Mouse (Mus musculus) kidney, adult 11 months (tissue): ENCODE data around the gene Mypop.

Source experiments
- DNase-seq: peaks from one replicate; pipeline ENCODE4 v3.0.0; 2022

Mypop gene

DNA sequence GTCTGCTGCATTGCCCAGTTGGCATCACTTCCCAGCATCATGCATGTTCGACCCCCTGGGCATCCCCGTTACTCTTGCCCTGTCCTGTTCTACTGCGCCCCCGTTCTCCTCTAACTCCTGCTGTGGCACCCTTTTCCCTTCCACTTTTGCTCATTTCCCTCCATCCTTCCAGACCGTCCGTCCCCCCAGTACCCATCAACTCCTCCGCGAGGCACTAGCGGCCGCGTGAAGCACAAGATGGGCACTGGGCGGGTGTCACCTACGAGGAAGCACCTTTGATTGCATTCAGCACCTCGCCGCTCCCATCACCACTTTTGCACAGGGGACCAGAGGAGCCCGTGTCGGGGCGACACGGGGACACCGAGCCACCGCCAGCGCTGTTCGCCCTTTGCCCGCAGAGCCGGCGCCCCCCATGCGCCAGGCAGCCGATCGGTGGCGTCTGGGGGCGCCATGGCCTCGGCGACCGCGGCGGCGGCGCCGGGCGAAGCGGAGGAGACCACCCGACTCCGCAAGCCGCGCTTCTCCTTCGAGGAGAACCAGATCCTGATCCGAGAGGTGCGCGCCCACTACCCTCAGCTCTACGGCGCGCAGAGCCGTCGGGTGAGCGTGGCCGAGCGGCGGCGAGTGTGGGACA, 732 bp downstream of the Mypop start:
- DNase-seq: no peak

GRCm38 (mm10) chr7:18992294-18992675, 1.2 kb downstream of the Mypop start:
- no peak for DNase-seq

- DNase-seq: no peak
These were observed 2.0 kb downstream of the Mypop start for GRCm38 (mm10) chr7:18993036-18993435.

DNA sequence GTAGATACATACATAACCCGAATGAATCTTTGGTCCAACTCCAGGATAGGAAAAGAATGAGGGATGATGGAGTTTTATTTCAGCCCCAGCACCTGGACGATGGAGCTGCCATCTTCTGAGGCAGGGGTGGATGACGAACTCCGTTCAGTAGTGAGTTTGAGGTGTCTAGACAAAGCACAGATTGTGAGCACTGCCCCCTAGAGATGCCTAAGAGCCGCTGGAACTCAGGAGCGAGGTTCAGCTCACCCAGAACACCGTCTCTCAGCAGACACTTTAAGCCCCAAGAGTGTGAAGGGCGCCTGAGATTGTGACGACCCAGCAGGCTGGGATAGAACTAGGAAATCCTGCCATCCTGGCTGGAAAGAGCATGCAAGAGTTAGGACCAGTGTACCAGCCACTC, 7.8 kb downstream of the Mypop start:
- no peak for DNase-seq

DNA sequence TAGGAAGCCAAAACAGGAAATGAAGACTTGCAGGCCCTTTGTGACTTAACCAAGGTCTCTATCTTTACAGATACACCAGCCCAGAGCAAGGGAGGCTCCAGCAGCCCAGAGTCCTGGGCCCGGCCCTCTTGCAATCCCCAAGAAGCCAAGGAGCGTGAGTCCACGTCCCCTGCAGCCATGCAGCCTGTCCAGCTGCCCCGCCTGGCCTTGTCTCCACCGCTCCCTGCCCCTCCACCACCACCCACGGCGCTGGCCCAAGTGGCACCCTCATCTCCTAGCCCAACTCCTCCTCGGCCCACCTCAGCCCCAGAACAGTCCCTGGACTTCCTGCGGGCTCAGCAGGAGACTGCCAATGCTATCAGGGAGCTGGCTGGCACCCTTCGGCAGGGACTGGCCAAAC, 9.4 kb downstream of the Mypop start:
- no peak for DNase-seq

DNA sequence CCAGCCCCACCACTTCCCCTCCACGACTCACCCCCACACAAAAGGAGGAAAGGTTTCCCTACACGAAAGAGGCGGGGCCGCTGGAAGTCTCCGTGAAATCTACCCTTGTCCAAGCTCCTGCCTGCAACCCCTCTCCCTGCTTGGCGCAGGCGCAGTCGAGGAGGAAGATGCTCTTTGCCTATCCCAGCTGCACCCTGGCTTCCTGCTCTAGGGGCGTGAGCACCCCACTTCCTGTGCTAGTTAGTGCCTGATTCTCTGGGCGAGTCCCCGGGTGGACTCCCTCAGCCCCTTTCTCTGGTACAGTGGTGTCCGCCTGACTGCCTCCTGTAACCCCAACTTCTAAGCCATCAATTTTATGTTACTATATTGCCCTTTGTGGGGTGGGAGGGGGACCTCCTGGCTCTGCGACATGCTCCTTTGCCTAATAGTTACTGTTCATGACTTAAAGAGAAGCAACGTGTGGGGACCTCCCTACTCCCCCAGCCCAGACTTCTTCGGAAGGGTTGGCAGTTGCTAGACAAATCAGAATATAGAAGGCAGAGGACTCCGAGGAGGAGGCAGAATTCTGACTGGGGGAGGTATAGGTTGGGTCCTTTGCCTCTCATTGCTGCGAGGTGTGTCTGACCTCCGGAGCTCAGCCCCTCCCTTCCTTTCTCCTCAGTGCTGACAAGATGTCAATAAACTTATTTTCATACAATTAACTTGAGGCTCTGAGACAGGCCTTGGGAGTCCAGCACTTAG, 10.2 kb downstream of the Mypop start:
- DNase-seq: peak; percentile 68

GRCm38 (mm10) chr7:19001807-19002085, 10.7 kb downstream of the Mypop start:
- DNase-seq: no peak

DNA sequence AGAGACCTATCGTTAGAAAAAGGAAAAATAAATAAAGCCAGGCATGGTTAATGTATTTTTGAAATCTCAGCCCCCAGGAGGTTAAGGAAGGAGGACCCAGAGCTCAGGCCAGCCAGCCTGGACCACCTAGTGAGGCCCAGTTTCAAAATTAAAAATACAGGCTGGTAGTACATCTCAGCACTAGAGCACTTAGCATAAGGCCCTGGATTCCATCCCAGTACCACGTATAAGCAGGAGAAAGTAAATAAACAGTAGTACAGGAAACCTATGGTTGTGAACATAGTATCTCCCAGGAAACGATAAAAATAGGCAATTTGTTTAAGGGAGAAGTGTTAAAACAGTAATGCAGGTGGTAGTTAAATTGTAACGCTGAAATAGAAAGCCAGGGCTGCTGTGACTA, 11.1 kb downstream of the Mypop start:
- DNase-seq: no peak

DNA sequence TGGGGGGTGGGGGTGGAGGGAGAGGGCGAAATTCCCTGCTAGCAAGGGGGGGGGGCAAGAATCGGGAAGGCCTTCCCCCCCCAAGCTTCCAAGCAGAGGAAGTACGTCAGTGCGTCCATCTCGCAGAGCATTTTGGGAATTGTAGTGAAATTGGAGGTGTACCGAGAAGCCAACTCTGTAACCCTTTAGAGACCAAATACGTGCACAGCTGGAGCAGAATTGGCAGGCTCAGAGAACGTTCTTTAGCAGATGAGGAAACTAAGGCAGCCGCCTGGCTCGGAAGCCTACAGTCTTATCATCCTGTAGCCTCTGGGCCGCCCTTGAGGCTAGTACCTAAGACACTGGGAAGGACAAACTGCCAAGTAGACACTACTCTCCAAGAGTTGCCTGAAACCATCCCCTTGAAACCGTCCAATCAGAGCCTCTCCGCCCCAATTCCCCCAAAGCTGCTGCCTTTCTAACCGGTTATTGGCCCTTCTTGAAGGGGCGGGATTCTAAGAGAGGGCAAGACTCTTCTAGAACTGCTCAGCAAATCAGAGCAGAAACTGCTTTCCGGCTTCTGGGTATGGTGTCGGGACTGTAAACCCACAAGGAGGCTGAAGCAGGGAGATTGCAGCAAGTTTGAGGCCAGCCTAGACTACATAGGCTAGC, 11.9 kb downstream of the Mypop start:
- DNase-seq: peak; percentile 88

DNA sequence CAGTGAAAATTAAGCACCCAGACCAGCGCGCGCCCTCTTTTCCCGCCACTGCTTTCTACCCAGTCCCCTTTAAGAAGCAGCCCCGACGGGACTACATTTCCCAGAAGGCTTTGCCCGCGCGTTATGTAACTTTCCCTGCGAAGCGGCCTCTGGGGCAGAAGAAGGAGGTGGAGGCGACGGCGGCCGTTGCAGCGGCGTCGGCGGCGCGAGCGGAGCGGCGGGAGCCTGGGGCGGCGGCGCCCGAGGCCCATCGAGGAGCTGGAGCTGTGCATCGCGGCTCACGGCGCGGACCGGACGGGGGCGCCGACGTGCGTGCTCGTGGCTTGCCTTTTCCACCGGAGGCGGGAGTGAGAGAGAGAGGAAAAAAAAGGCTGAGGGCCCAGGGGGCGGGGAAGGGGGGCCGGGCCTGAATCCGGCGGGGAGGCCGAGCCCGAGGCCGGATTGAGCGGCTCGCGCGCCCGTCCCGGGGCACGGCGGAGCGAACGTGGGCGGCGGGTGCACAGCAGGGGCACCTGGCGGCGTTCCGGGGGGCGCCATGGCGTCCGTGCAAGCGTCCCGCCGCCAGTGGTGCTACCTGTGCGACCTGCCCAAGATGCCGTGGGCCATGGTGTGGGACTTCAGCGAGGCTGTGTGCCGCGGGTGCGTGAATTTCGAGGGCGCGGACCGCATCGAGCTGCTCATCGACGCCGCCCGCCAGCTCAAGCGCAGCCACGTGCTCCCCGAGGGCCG, 13.0 kb downstream of the Mypop start, which contains the start of gene Irf2bp1:
TSS of gene Irf2bp1 (plus strand) at position 143 of the 729 bp plus-strand sequence.
- peak; percentile 95 for DNase-seq

DNA sequence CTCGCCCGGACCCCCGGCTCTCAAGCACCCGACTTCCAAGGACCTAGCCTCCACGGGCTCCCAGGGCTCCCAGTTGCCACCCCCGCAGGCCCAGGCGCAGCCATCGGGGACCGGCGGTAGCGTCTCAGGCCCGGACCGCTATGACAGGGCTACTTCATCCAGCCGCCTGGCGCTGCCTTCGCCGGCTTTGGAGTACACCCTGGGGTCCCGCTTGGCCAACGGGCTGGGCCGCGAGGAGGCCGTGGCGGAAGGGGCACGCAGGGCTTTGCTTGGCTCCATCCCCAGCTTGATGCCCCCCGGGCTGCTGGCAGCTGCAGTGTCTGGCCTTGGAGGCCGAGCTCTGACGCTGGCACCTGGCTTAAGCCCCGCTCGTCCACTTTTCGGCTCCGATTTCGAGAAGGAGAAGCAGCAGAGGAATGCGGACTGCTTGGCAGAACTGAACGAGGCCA, 13.6 kb downstream of the Mypop start:
- no peak for DNase-seq

GRCm38 (mm10) chr7:19005417-19006121, 14.5 kb downstream of the Mypop start:
- DNase-seq: no peak

- DNase-seq: peak; percentile 89
These were observed 15.4 kb downstream of the Mypop start for GRCm38 (mm10) chr7:19006476-19006875.

GRCm38 (mm10) chr7:19007026-19007977, 16.3 kb downstream of the Mypop start:
- no peak for DNase-seq

DNA sequence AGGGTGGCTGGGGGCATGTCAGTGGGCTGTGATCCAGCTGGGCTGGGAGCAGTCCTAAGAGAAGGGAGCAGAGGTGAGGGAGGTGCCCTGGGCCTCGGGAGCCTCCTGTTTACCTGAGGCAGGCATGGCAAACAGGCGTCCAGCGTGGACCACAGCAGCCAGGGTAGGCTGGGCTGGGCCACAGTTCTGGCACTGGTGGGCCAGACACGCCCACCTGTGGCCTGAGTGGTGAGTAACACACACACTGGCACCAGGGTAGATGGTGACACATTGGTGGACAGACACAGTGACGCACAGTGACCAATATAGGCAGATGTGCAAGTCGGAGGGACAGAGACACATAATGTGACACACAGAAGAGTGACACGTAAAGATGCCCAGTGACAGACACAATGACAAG, 19.5 kb downstream of the Mypop start:
- no peak for DNase-seq

- no peak for DNase-seq
These were observed 21.1 kb downstream of the Mypop start for GRCm38 (mm10) chr7:19012025-19012621.

DNA sequence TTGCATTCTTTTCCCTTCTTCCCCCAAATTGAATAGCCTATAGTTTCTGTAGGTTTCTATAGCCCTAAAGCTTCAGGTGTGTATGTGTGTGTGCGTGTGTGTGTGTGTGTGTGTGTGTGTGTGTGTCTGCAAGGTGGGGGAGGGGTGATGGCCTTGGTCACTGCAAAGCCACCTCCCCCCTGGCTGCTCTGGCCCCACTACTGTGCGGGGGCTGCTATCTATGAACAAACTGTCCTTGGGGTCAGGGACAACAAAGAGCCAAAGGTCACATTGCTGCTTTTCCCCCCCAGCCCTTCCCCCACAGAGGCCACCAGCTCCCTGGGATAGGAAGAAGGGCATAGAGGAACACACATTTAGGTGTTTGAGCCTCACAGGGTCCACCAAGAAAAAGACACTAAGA, 21.8 kb downstream of the Mypop start:
- DNase-seq: no peak

DNA sequence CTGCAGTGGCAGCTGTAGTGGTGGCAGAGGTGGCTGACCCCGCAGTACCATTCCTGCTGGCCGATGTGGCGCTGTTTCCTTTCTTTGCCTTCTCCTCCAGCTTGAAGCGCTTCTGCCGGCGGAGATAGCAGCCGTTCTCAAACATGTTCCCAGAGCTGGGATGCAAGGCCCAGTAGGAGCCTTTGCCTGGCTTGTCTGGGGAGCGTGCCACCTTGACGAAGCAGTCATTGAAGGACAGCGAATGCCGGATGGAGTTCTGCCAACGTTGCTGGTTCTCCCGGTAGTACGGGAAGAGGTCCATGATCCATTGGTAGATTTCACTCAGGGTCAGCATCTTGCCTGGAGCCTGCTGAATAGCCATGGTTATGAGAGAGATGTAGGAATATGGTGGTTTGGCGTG, 23.4 kb downstream of the Mypop start:
- DNase-seq: no peak

- DNase-seq: no peak
These were observed 25.0 kb downstream of the Mypop start for GRCm38 (mm10) chr7:19016042-19016441.

DNA sequence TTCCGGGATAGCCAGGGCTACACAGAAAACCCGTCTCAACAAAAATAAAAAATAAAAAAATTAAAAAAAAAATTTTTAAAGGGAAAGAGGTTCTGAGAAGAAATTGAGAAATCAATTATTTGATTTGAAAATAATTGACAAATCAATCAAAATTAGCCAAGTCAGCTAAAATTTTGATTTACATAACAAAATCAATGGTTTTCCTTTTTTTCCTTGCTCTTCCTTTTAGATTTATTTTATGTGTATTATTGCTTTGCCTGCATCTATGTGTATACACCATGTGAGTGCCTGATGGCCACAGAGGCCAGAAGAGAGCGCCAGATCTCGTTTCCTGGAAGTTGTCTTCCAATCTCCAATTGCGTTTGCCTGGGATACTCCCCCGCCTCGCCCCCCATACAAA, 26.9 kb downstream of the Mypop start:
- no peak for DNase-seq

DNA sequence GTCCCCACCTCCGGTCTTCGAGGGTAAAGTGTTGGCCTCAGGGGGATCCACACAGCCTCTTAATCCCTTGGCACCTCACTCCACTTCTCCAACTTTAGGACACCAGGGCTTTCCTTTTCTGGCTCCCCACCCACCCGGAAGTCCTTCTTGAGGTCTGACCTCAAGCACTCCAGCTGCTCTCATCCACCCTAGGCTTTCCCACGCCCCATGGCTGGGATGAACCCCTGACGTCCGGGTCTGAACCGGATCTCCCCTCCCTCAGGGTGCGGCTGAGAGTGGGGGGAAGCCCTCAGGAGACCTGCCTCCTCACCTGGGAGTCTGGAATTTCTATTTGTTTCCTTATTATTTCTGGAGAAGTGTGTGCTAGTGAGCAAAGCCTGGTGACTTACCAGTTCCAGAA, 30.0 kb downstream of the Mypop start:
- DNase-seq: no peak
